Mouse (Mus musculus): Measurements from ENCODE around the gene Ephx3. TPM values are rescaled to one million over a fixed set of nuclear protein-coding genes. Genes with fewer than 3 reads are reported as not detected.

The Ephx3 gene
- total and polyA plus RNA-seq, 3 experiments: 1.1 to 2.9 (median 1.3) TPM

GRCm38 (mm10) chr17:32164780-32165179 is 24.6 kb downstream of the Ephx3 start:
- H3K79me2 ChIP-seq (replicated peaks; ENCODE audit: control insufficient read depth, insufficient read depth, low read length): no peaks in the 10 kb centered on the region
- H3K4me3 ChIP-seq: no peak overlapping the region
- H3K27me3 ChIP-seq (ENCODE audit: control insufficient read depth, insufficient read depth, low read length): peaks cover 16% of the 10 kb centered on the region
- H3K4me1 ChIP-seq (ENCODE audit: control insufficient read depth, insufficient read depth, low read length): no peaks in the 10 kb centered on the region; the same call in 1 of the 2 replicates
- no peak overlapping the region; the same call in 1 of the 2 replicates for H3K27ac ChIP-seq
- no peaks in the 10 kb centered on the region for H3K36me3 ChIP-seq (ENCODE audit: control insufficient read depth, insufficient read depth, low read length)
- intact Hi-C loops (cut with DNase I): loop anchor here (2.0 kb wide), 1 partner anchor 44 kb away; no protein-coding TSS in a partner anchor
- TF ChIP-seq CTCF (IDR thresholded peaks at IDR 0.05): no peak
- TF ChIP-seq EP300 (IDR thresholded peaks at IDR 0.05; ENCODE audit: insufficient read depth, low read depth, low read length): no peak
- TF ChIP-seq POLR2A (IDR thresholded peaks at IDR 0.05; ENCODE audit: insufficient read depth, low read depth, low read length): no peak
- H3K9ac ChIP-seq (ENCODE audit: low read depth, low read length): no peak overlapping the region
- DNase-seq: no peak

GRCm38 (mm10) chr17:32163910-32164650 is 25.3 kb downstream of the Ephx3 start:
- DNase-seq: peak in 1 of 2 experiments; percentile 37
- TF ChIP-seq EP300 (IDR thresholded peaks at IDR 0.05; ENCODE audit: insufficient read depth, low read depth, low read length): no peak
- 0 out of 2 replicates have a peak, but pooled peaks have one; percentile 17 for TF ChIP-seq POLR2A (IDR thresholded peaks at IDR 0.05; ENCODE audit: insufficient read depth, low read depth, low read length)
- peaks cover 16% of the 10 kb centered on the region for H3K27me3 ChIP-seq (ENCODE audit: control insufficient read depth, insufficient read depth, low read length)
- no peak overlapping the region for H3K9ac ChIP-seq (ENCODE audit: low read depth, low read length)
- H3K79me2 ChIP-seq (replicated peaks; ENCODE audit: control insufficient read depth, insufficient read depth, low read length): no peaks in the 10 kb centered on the region
- WGBS: 48% methylated on average over 6 of the region's 6 CpGs
- intact Hi-C loops (cut with DNase I): loop anchor here (2.0 kb wide), 1 partner anchor 45 kb away; no protein-coding TSS in a partner anchor
- no peak overlapping the region for H3K4me3 ChIP-seq
- no peaks in the 10 kb centered on the region for H3K36me3 ChIP-seq (ENCODE audit: control insufficient read depth, insufficient read depth, low read length)
- no peaks in the 10 kb centered on the region; the same call in 1 of the 2 replicates for H3K4me1 ChIP-seq (ENCODE audit: control insufficient read depth, insufficient read depth, low read length)
- peak overlapping the region; percentile 54 for H3K27ac ChIP-seq

- peak overlapping the region; percentile 68 for H3K27ac ChIP-seq
- TF ChIP-seq EP300 (IDR thresholded peaks at IDR 0.05; ENCODE audit: insufficient read depth, low read depth, low read length): no peak
- TF ChIP-seq CTCF (IDR thresholded peaks at IDR 0.05): peak; percentile 72
Measured at GRCm38 (mm10) chr17:32162112-32162850, 27.1 kb downstream of the Ephx3 start.

GRCm38 (mm10) chr17:32160882-32161281 is 28.5 kb downstream of the Ephx3 start:
- Histone ChIP-seq H3K27me3 (ENCODE audit: control insufficient read depth, insufficient read depth, low read length) (peaks cover 10% of the 10 kb centered on the region), H3K36me3 (ENCODE audit: control insufficient read depth, insufficient read depth, low read length) (no peaks in the 10 kb centered on the region), H3K4me1 (ENCODE audit: control insufficient read depth, insufficient read depth, low read length) (no peaks in the 10 kb centered on the region; the same call in 1 of the 2 replicates), H3K79me2 (replicated peaks; ENCODE audit: control insufficient read depth, insufficient read depth, low read length) (no peaks in the 10 kb centered on the region), H3K4me3 (no peak overlapping the region), H3K9ac (ENCODE audit: low read depth, low read length) (no peak overlapping the region), H3K27ac (peak overlapping the region; percentile 68)
- 51% methylated on average over 4 of the region's 4 CpGs for WGBS
- TF ChIP-seq POLR2A (IDR thresholded peaks at IDR 0.05; ENCODE audit: insufficient read depth, low read depth, low read length): no peak
- no peak for DNase-seq
- intact Hi-C loops (cut with DNase I): no loop called here

More at GRCm38 (mm10) chr17:32162112-32162850, 27.1 kb downstream of the Ephx3 start:
- H3K79me2 ChIP-seq (replicated peaks; ENCODE audit: control insufficient read depth, insufficient read depth, low read length): no peaks in the 10 kb centered on the region
- intact Hi-C loops (cut with DNase I): no loop called here
- peak overlapping the region; percentile 60 for H3K9ac ChIP-seq (ENCODE audit: low read depth, low read length)
- H3K27me3 ChIP-seq (ENCODE audit: control insufficient read depth, insufficient read depth, low read length): peaks cover 14% of the 10 kb centered on the region
- H3K36me3 ChIP-seq (ENCODE audit: control insufficient read depth, insufficient read depth, low read length): no peaks in the 10 kb centered on the region
- 5% methylated on average over 58 of the region's 58 CpGs for whole genome bisulfite sequencing
- H3K4me1 ChIP-seq (ENCODE audit: control insufficient read depth, insufficient read depth, low read length): no peaks in the 10 kb centered on the region; the same call in 1 of the 2 replicates
- DNase-seq: peak; percentile 67 to 81
- H3K4me3 ChIP-seq: peak overlapping the region; percentile 40

- Histone ChIP-seq H3K36me3 (ENCODE audit: control insufficient read depth, insufficient read depth, low read length) (no peaks in the 10 kb centered on the region), H3K9ac (ENCODE audit: low read depth, low read length) (no peak overlapping the region), H3K4me1 (ENCODE audit: control insufficient read depth, insufficient read depth, low read length) (no peaks in the 10 kb centered on the region), H3K27me3 (ENCODE audit: control insufficient read depth, insufficient read depth, low read length) (peaks cover 5% of the 10 kb centered on the region), H3K79me2 (replicated peaks; ENCODE audit: control insufficient read depth, insufficient read depth, low read length) (no peaks in the 10 kb centered on the region), H3K4me3 (no peak overlapping the region), H3K27ac (no peak overlapping the region)
- no peak for DNase-seq
- intact Hi-C loops (cut with DNase I): no loop called here
- 81% methylated on average over 13 of the region's 13 CpGs for WGBS
- no peak for TF ChIP-seq POLR2A (IDR thresholded peaks at IDR 0.05; ENCODE audit: insufficient read depth, low read depth, low read length)
- no peak for TF ChIP-seq CTCF (IDR thresholded peaks at IDR 0.05)
- no peak for TF ChIP-seq EP300 (IDR thresholded peaks at IDR 0.05; ENCODE audit: insufficient read depth, low read depth, low read length)
Measured at GRCm38 (mm10) chr17:32158841-32159240, 30.5 kb downstream of the Ephx3 start.

GRCm38 (mm10) chr17:32146718-32147117 is 42.6 kb downstream of the Ephx3 start:
- H3K4me3 ChIP-seq: no peak overlapping the region
- H3K4me1 ChIP-seq (ENCODE audit: control insufficient read depth, insufficient read depth, low read length): peaks cover 1% of the 10 kb centered on the region; the same call in 1 of the 2 replicates
- no peak for DNase-seq
- intact Hi-C loops (cut with DNase I): no loop called here
- no peaks in the 10 kb centered on the region for H3K27me3 ChIP-seq (ENCODE audit: control insufficient read depth, insufficient read depth, low read length)
- TF ChIP-seq CTCF (IDR thresholded peaks at IDR 0.05): no peak
- no peak for TF ChIP-seq POLR2A (IDR thresholded peaks at IDR 0.05; ENCODE audit: insufficient read depth, low read depth, low read length)
- no peak for TF ChIP-seq EP300 (IDR thresholded peaks at IDR 0.05; ENCODE audit: insufficient read depth, low read depth, low read length)
- H3K79me2 ChIP-seq (replicated peaks; ENCODE audit: control insufficient read depth, insufficient read depth, low read length): no peaks in the 10 kb centered on the region
- no peak overlapping the region for H3K27ac ChIP-seq
- WGBS: 96% methylated on average over 8 of the region's 8 CpGs
- H3K36me3 ChIP-seq (ENCODE audit: control insufficient read depth, insufficient read depth, low read length): no peaks in the 10 kb centered on the region
- no peak overlapping the region for H3K9ac ChIP-seq (ENCODE audit: low read depth, low read length)

Measured in heart, adult 2 months (tissue).